Mouse (Mus musculus): Measurements from ENCODE around the gene Nosip.

DNA sequence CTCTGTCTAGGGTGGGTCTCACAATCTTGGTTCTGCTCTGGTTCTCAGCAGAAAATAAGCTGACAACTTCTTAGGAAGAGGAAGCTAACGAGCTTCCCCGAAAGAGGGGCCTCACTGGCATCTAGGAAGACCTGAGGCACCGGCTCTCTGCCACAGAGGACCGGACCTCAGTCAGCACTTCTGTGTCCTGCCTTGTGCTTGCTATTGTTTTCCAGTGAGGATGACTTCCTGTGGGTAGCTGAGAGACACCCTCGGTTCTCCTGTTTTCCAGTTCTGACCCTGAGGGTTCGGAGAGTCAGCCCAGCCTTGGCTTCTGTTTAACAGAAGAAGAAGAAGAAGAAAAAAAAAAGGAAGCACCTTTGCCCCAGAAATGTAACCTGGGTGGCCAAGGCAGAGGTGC is 35.2 kb downstream of the Nosip start:
- no peak for TF ChIP-seq POLR2A (IDR thresholded peaks at IDR 0.05; ENCODE audit: extremely low read depth, insufficient read depth, low read length)
- TF ChIP-seq CTCF (IDR thresholded peaks at IDR 0.05; ENCODE audit: low read depth, low read length): no peak
